Mouse (Mus musculus) cortical plate, adult 2 months (tissue): ENCODE measurements around the gene Tnfrsf13c. TPM values are rescaled to one million over a fixed set of nuclear protein-coding genes. Genes with fewer than 3 reads are reported as not detected.

Experiments
- H3K27ac ChIP-seq: fragments of 200-500 bp; 2 replicates; pipeline ENCODE4 v1.5.1; 2012; ENCODE audit warnings: low read length, control low read depth, inconsistent platforms; ENCODE audit not compliant: insufficient read depth
- H3K4me1 ChIP-seq: fragments of 200-500 bp; 2 replicates; pipeline ENCODE4 v1.6.1; 2011; ENCODE audit warnings: low read length; ENCODE audit not compliant: control insufficient read depth, insufficient read depth
- H3K4me3 ChIP-seq: fragments of 200-500 bp; 2 replicates; pipeline ENCODE4 v1.5.1; 2011; ENCODE audit warnings: mild to moderate bottlenecking, low read length, control low read depth; ENCODE audit not compliant: insufficient read depth
- CTCF ChIP-seq: fragments of 200-500 bp; IDR thresholded peaks from 2 replicates; pipeline ENCODE4 v1.5.1; 2011; ENCODE audit warnings: mild to moderate bottlenecking, control low read depth, low read length; ENCODE audit not compliant: insufficient read depth; ENCODE audit errors: extremely low read depth
- POLR2A ChIP-seq: fragments of 200-500 bp; IDR thresholded peaks from 2 replicates; pipeline ENCODE4 v1.6.1; 2011; ENCODE audit warnings: mild to moderate bottlenecking, low read length, control low read depth; ENCODE audit not compliant: insufficient read depth; ENCODE audit errors: extremely low read depth
- polyA plus RNA-seq: library from polyadenylated mRNA; depleted of rRNA; stranded (reverse); fragments of >200 nt; gene quantifications from 2 replicates; pipeline ENCODE4 v1.2.3, GENCODE M21; 2012; rRNA removed

Gene Tnfrsf13c
- polyA plus RNA-seq, 1 experiment, result 0.48 TPM

- Histone ChIP-seq H3K27ac (no peak overlapping the region), H3K4me3 (no peak overlapping the region), H3K4me1 (no peaks in the 10 kb centered on the region)
- no peak for TF ChIP-seq CTCF
- no peak for TF ChIP-seq POLR2A
Measured at GRCm38 (mm10) chr15:82177743-82178290, 46.4 kb downstream of the Tnfrsf13c start.

GRCm38 (mm10) chr15:82175091-82175490 is 49.1 kb downstream of the Tnfrsf13c start:
- Histone ChIP-seq H3K4me1 (no peaks in the 10 kb centered on the region), H3K4me3 (no peak overlapping the region), H3K27ac (no peak overlapping the region)
- TF ChIP-seq POLR2A (no peak), CTCF (no peak)

GRCm38 (mm10) chr15:82172648-82173047 is 51.5 kb downstream of the Tnfrsf13c start:
- Histone ChIP-seq H3K27ac (no peak overlapping the region), H3K4me1 (no peaks in the 10 kb centered on the region), H3K4me3 (no peak overlapping the region)
- TF ChIP-seq POLR2A, result no peak
- no peak for TF ChIP-seq CTCF

Other genes with a start within 250 kb of the Tnfrsf13c start
- gene 1700029P11Rik, start 243.8 kb downstream of the Tnfrsf13c start, polyA plus RNA-seq, result not detected in 2 replicates
- gene Xrcc6, start 236.5 kb downstream of the Tnfrsf13c start, polyA plus RNA-seq, result 23.5 and 27.4 TPM in 2 replicates
- 126 and 134 TPM in 2 replicates for gene Desi1, start 190.5 kb downstream of the Tnfrsf13c start, polyA plus RNA-seq
- gene Snu13, start 176.8 kb downstream of the Tnfrsf13c start, polyA plus RNA-seq, result 133 and 137 TPM in 2 replicates
- gene 4930407I10Rik, start 165.2 kb downstream of the Tnfrsf13c start, polyA plus RNA-seq, result not detected in 2 replicates
- 6.1 and 7.9 TPM in 2 replicates for gene Mei1, start 154.4 kb downstream of the Tnfrsf13c start, polyA plus RNA-seq
- gene Ccdc134, start 96.4 kb downstream of the Tnfrsf13c start, polyA plus RNA-seq, result 16.3 and 16.5 TPM in 2 replicates
- gene Srebf2, start 77.2 kb downstream of the Tnfrsf13c start, polyA plus RNA-seq, result 138 and 166 TPM in 2 replicates
- gene Shisa8, start 11.6 kb downstream of the Tnfrsf13c start, polyA plus RNA-seq, result 5.3 and 6.7 TPM in 2 replicates
- 6.7 and 7.0 TPM in 2 replicates for gene Cenpm, start 20.4 kb upstream of the Tnfrsf13c start, polyA plus RNA-seq
- gene 1500009C09Rik, start 28.0 kb upstream of the Tnfrsf13c start, polyA plus RNA-seq, result 155 TPM in 2 replicates
- gene Sept3, start 50.5 kb upstream of the Tnfrsf13c start, polyA plus RNA-seq, result 367 and 405 TPM in 2 replicates
- gene Wbp2nl, start 74.6 kb upstream of the Tnfrsf13c start, polyA plus RNA-seq, result 0.13 TPM in 1 of 2 replicates, not detected in the other
- gene Naga, start 114.6 kb upstream of the Tnfrsf13c start, polyA plus RNA-seq, result 52.8 and 54.8 TPM in 2 replicates
- 0.49 and 0.52 TPM in 2 replicates for gene Pheta2, start 114.6 kb upstream of the Tnfrsf13c start, polyA plus RNA-seq
- gene Smdt1, start 114.6 kb upstream of the Tnfrsf13c start, polyA plus RNA-seq, result 279 and 280 TPM in 2 replicates
- 461 and 466 TPM in 2 replicates for gene Ndufa6, start 130.0 kb upstream of the Tnfrsf13c start, polyA plus RNA-seq
- gene Cyp2d22, start 155.9 kb upstream of the Tnfrsf13c start, polyA plus RNA-seq, result 50.3 and 57.9 TPM in 2 replicates
- not detected in 2 replicates for gene Cyp2d11, start 169.7 kb upstream of the Tnfrsf13c start, polyA plus RNA-seq
- gene Cyp2d10, start 182.8 kb upstream of the Tnfrsf13c start, polyA plus RNA-seq, result not detected in 2 replicates
- gene Cyp2d9, start 209.1 kb upstream of the Tnfrsf13c start, polyA plus RNA-seq, result not detected in 2 replicates